Mouse (Mus musculus): ENCODE measurements around the gene Astn2. TPM values are rescaled to one million over a fixed set of nuclear protein-coding genes. Genes with fewer than 3 reads are reported as not detected.
"Not testable (repeated sequence)": the region's sequence is repeated elsewhere in the genome, so short reads cannot be mapped to it uniquely, and the experiment has no call there.

The Astn2 gene
- total RNA-seq, 2 experiments from 2014 or later: 21.8 to 22.3 TPM

- no peak for DNase-seq
These were observed 659.6 kb downstream of the Astn2 start for GRCm38 (mm10) chr4:65744788-65745187.

GRCm38 (mm10) chr4:65744088-65744610 lies 660.3 kb downstream of the Astn2 start:
- DNase-seq: no peak

DNA sequence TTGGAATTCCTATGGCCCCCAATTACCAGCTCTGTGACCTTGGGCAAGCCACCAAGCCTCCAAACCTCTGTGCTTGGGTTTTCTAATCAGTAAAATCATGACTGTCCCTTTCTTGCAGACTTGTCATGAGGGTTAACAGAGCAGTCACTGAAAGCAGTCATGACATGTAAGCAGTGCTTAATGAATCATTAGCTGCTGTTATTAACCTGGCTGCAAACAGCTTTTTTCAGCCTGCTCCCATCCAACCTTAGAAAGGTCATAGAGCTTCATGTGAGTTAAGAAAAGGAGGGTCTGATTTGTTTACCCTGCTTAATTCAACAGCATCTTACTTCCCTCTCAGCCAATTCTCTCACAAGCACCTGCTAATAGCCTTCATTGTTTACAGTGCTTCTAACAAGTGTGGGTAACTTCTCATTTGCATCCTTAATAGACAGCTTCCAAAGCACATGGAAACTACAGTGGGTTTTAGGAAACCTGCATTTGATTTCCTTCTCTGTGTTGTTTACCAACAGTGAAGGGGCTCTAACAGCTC lies 661.2 kb downstream of the Astn2 start:
- no peak for DNase-seq

DNA sequence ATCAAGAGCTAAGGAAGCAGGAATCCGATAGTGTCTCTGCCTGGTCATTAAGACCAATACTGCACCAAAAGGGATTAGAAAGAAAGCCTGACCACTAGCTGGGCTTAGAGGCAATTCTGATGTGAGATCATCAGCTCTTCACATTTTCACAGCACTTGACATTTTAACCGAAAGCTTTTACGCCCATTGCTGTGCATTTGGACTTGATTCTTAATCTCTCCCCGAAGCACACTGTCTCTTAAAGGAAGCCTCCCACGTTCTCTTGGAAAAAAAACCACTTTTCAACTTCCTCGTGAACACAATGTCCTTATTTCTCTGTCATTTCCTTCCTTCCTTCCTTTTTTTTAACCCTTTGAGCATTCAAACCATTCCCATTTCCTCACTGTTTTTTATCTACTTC lies 680.0 kb downstream of the Astn2 start:
- DNase-seq: no peak

DNA sequence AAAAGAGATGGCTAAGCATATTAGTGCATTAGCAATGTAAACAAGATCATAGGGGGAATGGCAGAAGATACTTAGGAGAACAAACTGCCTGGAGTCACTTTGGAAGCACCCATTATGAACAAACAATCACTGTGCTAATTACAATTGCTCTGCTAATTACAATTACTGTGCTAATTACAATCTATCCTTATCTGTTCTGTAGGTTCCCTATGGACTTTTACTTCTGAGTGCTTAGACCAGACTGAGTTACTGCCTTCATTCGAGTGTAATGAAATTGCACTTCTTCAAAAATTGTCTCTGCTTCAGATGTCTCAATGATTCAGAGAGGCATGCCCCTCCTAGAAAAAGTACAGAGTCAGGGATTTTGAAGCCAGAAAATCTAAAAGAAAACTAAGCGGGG lies 684.8 kb downstream of the Astn2 start:
- DNase-seq: no peak

GRCm38 (mm10) chr4:65717899-65718298 lies 686.5 kb downstream of the Astn2 start:
- no peak for DNase-seq

DNA sequence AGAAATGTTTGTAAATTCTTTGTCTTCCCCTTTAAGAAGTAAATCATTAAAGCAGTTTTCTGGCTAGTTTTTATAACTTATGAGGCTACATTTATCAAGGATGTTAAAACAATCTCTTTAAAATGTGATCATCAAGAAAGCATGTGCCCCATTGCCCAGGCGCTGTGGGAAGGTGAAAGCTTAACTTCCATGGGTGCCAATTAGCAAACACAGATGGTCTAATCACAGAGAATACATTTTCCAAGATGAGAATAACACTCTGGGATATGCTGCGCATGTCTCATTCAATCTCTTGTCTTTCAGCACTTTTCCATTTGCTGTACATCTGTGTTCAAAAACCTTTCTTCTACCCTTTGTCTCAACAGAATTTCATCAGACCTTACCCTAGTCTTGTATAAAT lies 688.3 kb downstream of the Astn2 start:
- no peak for DNase-seq

DNA sequence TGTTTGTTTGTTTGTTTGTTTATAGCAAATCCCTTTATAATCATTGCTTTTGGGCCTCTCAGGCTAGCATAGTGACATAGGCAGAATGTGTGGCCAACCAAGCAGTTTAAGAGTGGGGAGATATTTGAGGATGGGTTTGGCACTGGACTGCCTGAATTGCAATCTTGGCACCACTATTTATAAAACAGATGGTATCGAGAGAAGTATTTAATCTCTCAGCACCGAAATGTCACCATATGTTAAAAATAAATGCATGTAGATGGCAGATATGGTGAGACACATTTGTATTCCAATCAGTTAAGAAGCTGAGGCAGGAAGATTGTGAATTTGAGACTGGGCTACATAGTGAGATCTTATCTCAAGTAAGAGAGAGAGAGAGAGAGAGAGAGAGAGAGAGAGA lies 692.7 kb downstream of the Astn2 start:
- no peak for DNase-seq

- DNase-seq: no peak
These were observed 693.8 kb downstream of the Astn2 start for GRCm38 (mm10) chr4:65710623-65711022.

- no peak for DNase-seq
These were observed 702.6 kb downstream of the Astn2 start for GRCm38 (mm10) chr4:65701848-65702247.

- DNase-seq: no peak
These were observed 704.6 kb downstream of the Astn2 start for GRCm38 (mm10) chr4:65699743-65700361.

DNA sequence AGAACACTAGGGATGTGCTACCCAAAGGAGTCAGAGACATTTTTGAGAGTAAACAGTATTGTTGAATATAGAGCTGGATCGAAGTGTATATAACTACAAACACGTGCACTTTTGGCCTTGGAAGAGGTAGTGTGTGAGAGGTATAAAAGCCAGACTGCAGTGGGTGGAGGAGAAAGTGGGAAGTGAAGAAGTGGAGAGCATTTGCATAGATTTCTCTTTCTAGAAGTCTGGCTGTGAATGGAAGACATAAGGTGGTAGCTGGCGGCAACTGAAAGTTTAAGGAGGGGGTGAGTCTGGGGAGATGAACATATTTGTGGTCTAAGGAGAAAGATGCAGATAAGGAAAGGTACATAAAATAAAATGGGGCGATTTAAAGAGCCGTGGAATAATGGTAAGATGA lies 709.2 kb downstream of the Astn2 start:
- DNase-seq: no peak

DNA sequence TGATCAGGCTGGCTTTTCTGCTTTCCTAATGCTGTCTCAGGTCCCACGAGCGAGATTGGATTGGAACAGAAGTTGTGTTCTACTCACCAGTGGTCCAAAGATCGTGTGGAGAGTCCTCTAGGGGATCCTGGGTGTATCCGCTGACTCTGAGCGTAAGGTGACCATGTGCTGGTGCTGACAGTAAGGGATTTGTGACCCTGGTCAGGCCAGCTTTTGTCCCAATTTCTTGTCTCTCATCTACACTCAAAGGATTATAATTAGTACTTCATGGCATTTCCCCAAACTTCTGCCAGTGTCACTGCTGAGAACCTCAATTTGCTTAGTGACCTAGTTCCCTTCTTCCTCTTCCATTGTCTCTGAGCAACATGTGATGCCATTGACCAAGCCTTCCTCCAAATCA lies 710.4 kb downstream of the Astn2 start:
- DNase-seq: no peak

DNA sequence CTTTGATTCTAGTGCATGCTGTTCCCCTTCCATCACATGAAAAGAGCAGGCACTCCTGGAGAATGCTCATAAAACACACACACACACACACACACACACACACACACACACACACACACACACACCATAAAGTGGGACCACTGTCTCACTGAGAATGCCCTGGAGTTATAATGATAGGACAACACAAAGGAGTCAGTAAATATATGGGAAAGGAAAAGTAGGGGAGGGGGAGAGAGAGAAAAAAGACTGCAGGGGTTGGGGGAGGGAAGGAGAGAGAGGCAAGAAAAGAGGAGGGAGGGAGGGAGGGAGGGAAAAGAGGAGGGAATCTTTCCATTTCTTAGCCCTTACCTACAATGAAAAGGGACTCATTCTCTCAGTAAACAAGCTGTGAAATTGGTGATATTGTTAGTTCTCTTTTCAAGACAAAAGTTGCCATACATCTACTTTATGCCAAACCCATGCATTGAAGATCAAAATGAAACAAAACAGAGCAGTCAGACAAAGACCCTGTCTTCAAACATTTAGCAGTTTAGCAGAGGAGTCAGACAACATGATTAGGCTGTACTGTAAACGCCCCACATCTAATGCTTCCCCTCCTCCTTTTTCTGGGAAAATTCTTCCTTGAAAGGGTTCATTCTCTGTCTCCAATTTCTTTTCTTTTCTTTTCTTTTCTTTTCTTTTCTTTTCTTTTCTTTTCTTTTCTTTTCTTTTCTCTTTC lies 717.2 kb downstream of the Astn2 start:
- DNase-seq: no peak

GRCm38 (mm10) chr4:65686258-65687005 lies 718.0 kb downstream of the Astn2 start:
- DNase-seq: no peak

- no peak for DNase-seq
These were observed 720.0 kb downstream of the Astn2 start for GRCm38 (mm10) chr4:65684401-65684800.

DNA sequence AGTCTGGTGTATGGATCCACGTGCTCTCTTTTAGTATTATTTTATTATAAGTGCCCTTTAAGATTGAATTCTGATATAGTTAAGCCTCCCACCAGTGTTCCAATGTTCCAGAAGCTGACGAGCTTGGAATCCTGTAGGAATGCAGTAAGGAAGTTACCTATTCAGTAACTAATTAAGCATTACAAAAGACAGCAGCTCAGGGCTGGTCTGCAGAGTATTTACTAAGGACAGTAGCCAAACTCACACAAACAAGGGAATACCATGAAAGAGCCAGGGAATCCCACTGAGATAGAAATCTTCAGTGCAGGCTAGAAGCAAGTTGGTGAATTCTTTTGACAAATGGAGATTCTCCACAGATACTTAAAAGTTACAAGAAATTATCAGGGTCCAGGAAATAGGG lies 724.6 kb downstream of the Astn2 start:
- not testable (repeated sequence) for DNase-seq

DNA sequence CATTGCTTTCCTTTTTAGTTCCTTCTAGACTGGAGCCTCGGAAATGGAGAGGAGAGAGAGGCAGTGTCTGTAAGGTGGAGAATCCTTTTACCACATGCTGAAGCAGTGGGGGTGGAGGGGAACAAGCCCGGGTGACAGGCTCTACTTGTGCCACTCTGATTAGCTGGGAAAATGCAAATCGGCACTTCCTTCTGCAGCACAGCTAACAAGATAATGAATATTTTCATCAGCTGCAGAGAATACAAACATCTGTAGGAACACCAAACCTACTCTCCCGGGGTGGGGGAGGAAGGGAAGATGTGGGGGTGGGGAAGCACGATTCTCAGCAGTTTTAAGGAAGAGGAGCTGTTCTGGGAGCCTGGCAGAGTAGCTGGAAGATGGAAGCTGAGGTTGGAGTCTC lies 725.5 kb downstream of the Astn2 start:
- DNase-seq: no peak

- no peak for DNase-seq
These were observed 725.9 kb downstream of the Astn2 start for GRCm38 (mm10) chr4:65678495-65678894.

- no peak for DNase-seq
These were observed 730.0 kb downstream of the Astn2 start for GRCm38 (mm10) chr4:65674267-65674978.

- no peak for DNase-seq
These were observed 730.9 kb downstream of the Astn2 start for GRCm38 (mm10) chr4:65673418-65673933.

- no peak for DNase-seq
These were observed 732.1 kb downstream of the Astn2 start for GRCm38 (mm10) chr4:65672294-65672693.
